Mouse (Mus musculus) embryonic fibroblast, embryonic 13.5 days (primary cell): ENCODE results near the gene Dusp11. TPM values are rescaled to one million over a fixed set of nuclear protein-coding genes. Genes with fewer than 3 reads are reported as not detected.
"Not testable (repeated sequence)": the region's sequence is repeated elsewhere in the genome, so short reads cannot be mapped to it uniquely, and the experiment has no call there.

Source experiments
- H3K27ac ChIP-seq: 2 replicates; pipeline ENCODE4 v1.5.1; 2012; ENCODE audit warnings: low read length, control low read depth, inconsistent platforms; ENCODE audit not compliant: insufficient read depth
- H3K4me1 ChIP-seq: 2 replicates; pipeline ENCODE4 v1.6.1; 2011; ENCODE audit warnings: low read length; ENCODE audit not compliant: control insufficient read depth, insufficient read depth
- H3K4me3 ChIP-seq: 2 replicates; pipeline ENCODE4 v1.5.1; 2011; ENCODE audit warnings: mild to moderate bottlenecking, control low read depth, low read length; ENCODE audit not compliant: insufficient read depth
- CTCF ChIP-seq: IDR thresholded peaks from 2 replicates; pipeline ENCODE4 v1.5.1; 2011; ENCODE audit warnings: mild to moderate bottlenecking, control low read depth, low read length, moderate library complexity, borderline replicate concordance; ENCODE audit not compliant: insufficient read depth
- polyA plus RNA-seq: library from polyadenylated mRNA; stranded (reverse); fragments of >200 nt; gene quantifications from 2 replicates; pipeline ENCODE4 v1.2.4, GENCODE M21; 2011; ENCODE audit warnings: low read depth; ENCODE audit not compliant: missing spikeins, insufficient read length

Dusp11 gene
- polyA plus RNA-seq, 1 experiment: 114 TPM

DNA sequence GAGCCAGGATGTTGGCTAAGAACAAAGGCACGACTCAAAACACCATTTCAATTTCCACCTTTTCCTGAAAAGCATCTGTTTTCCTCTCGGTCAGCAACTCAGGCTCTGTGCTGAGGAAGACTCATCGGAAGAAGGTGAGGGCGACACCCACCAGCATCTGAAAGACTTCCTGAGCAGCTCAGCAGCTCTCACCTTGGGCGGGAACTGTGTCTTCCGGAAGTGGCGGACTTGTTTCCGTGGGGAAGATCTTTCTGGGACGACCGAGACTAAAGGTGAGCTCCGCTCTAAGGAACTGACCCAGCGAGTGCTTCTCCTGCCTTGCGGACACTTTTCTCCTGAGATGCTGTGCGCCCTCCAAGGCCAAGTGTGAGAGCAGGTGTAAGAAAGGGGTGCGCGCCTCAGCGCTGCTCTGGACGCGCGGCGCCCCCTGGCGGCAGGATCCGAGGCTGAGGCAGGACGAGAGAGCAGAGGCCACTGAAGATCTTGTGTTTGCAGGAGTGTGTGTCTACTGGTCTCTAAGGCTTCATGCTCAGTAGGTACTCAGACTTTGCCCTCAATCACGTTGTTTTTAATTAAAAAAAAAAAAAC is 66.3 kb downstream of the Dusp11 start:
- not testable (repeated sequence) for H3K27ac ChIP-seq, H3K4me1 ChIP-seq, H3K4me3 ChIP-seq
- TF ChIP-seq CTCF: peak; percentile 33; the same call in 1 of the 2 replicates

Other genes with a start within 250 kb of the Dusp11 start
- not detected in 2 replicates for gene Nat8f7, start 248.5 kb downstream of the Dusp11 start, polyA plus RNA-seq
- gene Nat8f3, start 195.9 kb downstream of the Dusp11 start, polyA plus RNA-seq: not detected in 2 replicates
- not detected in 2 replicates for gene Nat8f6, start 140.7 kb downstream of the Dusp11 start, polyA plus RNA-seq
- gene Nat8f5, start 140.7 kb downstream of the Dusp11 start, polyA plus RNA-seq: not detected in 2 replicates
- gene Nat8, start 129.6 kb downstream of the Dusp11 start, polyA plus RNA-seq: not detected in 2 replicates
- not detected in 2 replicates for gene Nat8f2, start 92.5 kb downstream of the Dusp11 start, polyA plus RNA-seq
- 0.17 and 0.56 TPM in 2 replicates for gene Nat8f4, start 56.8 kb downstream of the Dusp11 start, polyA plus RNA-seq
- gene Tprkb, start 49.8 kb downstream of the Dusp11 start, polyA plus RNA-seq: 24.7 and 33.1 TPM in 2 replicates
- gene Nat8f1, start 46.0 kb downstream of the Dusp11 start, polyA plus RNA-seq: 1.5 TPM in 2 replicates
- not detected in 2 replicates for gene Figla, start 54.5 kb upstream of the Dusp11 start, polyA plus RNA-seq
- gene Add2, start 67.0 kb upstream of the Dusp11 start, polyA plus RNA-seq: 0.11 and 0.17 TPM in 2 replicates
- 0.42 and 0.85 TPM in 2 replicates for gene Tgfa, start 233.6 kb upstream of the Dusp11 start, polyA plus RNA-seq